Mouse (Mus musculus): Measurements from ENCODE around the gene Map2k2.
A peak's percentile ranks its signal among the peaks of the same experiment; 100 is the strongest.

The Map2k2 gene

DNA sequence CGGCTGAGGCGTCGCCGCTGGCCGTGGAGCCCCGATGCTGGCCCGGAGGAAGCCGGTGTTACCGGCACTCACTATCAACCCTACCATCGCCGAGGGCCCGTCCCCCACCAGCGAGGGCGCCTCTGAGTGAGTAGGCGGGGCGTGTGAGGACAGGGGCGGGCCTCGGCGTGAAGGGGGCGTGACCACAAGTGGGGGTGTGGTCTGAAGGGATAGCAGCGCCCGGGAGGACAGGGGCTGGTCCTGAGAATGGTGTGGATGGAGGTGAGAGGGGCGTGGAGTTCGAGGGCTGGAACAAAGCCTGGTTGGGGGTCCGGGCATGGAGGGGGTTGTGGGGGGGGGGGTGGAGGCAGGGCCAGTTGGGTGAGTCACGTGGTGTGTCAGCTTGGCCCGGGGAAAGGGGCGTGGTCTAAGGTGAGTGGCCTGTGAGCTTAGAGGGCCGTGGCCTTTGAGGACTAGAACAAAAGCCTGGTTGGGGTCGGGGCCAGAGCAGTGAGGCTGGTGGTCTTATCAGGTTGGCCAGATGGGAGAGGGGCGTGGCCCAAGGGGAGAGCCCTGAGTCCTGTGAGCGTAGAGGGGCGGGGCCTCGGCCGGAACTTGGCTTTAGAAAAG is 502 bp downstream of the Map2k2 start:
- DNase-seq = peak; percentile 86

DNA sequence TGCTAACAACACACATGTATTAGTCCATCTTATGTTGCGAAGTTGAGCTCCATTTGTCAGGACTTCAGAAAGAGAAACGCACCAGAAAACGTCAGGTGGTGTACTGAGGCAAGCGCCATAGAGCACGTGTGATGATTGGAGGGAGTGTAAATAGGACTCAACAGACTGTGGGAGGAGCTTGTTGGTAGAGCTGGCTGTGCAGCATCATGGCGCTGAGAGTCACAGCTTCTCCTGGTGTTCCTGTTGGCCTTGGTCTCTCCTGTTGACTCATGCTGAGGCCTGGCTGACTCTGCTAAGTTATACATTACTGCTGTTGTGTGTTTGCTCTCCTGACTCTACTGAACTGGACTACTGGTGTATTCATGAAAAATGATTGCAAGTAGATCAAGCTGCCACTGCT is 7.2 kb downstream of the Map2k2 start:
- DNase-seq = no peak

DNA sequence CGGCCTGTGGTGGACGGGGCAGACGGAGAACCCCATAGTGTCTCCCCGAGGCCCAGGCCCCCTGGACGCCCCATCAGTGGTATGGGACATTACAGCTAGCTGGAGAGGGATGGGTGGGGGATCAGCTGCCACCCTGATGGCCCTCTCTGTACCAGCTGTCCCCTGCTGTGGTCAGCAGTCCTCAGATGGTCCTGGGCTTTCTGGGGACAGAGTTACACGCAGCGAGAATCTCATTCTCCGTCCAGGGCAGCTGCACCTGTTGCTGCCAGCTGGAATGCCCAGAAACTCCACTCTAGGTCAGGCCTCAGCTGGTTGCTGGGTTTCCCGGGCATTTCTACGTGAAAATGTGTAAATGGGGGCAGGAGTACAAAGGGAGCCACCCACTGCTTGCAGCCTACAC is 13.9 kb downstream of the Map2k2 start:
- no peak for DNase-seq

DNA sequence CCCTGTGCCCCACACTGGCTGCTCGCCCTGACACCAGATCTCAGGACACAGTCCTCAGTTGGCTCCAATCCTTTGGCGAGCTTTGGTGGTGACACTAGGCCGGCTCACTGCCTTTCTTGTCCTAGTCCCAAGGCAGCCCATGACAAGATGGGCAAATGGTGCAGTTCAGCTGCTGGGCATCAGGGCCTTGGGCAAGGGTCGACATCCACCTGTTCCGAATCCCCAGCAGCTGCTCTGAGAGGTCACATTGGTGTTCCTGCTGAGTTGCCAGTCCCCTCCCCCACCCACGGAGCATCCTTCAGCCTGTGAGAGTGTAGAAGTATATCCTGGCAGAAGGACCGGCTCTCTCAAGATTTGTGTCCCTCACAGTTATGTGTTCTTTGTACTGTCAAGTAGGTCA is 14.9 kb downstream of the Map2k2 start:
- DNase-seq = no peak

DNA sequence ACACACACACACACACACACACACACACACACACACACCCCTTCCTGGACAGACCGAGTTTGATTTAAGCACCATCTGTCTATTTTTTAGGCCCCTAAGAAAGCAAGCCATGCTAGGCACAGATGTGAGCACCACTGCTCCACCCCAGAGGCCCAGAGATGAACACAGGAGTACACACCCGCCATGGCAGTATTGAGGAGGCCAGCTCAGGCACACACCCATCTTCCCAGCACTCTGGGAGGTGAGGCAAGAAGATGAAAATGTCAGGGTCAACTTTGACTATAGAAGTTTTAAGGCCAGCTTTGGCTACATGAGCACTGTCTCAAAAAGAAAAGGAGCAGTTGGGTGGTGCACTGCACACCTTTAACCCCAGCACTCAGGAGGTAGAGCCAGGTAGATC is 17.2 kb downstream of the Map2k2 start:
- DNase-seq = no peak

DNA sequence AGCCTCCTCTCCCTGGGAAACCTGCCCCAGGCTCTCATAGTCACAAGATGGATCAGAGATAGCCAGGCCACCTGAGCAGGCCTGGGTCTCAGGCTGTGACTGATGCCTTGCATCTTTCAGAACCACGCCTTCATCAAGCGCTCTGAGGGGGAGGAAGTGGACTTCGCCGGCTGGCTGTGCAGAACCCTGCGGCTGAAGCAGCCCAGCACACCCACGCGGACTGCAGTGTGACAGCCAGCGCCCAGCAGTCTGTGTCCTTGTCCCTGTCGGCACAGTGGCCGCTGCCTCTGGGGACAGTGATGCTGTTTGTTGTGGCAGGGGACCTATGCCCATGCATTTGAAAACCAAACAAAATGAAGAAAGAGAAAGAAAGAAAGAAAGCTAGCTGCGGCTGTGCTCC is 17.8 kb downstream of the Map2k2 start:
- no peak for DNase-seq

DNA sequence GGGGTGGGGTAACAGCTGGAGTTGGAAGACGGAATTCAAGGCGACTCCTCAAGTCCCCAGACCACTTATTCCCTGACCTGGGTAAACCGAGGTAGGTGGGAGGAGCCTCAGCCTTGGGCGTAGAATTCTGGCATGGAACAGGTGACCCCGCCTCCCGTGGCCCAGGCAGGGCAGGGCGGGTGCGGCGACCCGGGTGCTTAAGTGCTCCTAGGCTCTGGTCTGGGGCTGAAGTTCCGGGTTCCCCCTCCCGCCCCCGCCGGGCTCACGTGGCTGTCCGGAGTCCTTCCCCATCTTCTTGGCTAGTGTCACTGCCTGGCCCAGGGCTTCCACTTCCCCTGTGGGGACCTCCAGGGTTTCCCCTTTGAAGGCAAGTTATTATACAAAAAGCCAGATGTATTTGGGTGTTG is 28.5 kb downstream of the Map2k2 start:
- DNase-seq = peak; percentile 92

DNA sequence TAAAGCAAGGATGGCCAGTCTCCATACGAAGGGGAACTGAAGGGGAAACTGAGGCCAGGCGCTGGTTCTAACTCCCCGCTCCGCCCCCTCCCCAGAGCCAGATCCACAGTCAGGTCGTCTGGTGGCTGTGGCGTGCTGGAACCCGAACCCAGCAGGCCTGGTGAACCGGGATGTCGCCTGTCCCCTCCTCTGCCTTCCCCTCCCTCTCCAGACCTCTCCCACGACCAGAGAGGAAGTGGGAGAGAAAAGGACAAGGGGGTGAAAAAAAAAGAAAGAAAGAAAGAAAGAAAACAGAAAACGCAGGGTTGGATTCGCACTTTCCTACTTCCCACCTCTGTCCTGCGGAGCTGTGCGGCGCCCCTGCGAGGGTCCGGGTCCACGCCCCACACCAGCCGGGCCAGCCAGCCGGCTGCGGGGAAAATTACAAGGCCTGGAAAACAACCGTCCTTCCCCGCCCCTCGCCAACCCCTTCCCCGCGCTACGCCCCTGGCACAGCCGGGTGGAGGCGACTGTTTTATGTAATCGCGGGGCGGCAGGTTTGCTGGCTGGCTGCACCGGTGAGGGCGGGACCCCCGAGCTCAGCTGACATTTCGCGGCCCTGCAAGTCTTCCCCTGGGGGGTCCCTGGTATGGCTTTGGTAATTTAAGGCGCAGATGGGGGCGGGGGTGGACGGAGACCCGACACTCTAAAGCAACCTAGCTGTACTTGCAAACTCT is 29.4 kb downstream of the Map2k2 start, which contains the start of gene Zbtb7a:
TSS of gene Zbtb7a (plus strand) at position 255 of the 716 bp plus-strand sequence.
- DNase-seq = peak; percentile 59

DNA sequence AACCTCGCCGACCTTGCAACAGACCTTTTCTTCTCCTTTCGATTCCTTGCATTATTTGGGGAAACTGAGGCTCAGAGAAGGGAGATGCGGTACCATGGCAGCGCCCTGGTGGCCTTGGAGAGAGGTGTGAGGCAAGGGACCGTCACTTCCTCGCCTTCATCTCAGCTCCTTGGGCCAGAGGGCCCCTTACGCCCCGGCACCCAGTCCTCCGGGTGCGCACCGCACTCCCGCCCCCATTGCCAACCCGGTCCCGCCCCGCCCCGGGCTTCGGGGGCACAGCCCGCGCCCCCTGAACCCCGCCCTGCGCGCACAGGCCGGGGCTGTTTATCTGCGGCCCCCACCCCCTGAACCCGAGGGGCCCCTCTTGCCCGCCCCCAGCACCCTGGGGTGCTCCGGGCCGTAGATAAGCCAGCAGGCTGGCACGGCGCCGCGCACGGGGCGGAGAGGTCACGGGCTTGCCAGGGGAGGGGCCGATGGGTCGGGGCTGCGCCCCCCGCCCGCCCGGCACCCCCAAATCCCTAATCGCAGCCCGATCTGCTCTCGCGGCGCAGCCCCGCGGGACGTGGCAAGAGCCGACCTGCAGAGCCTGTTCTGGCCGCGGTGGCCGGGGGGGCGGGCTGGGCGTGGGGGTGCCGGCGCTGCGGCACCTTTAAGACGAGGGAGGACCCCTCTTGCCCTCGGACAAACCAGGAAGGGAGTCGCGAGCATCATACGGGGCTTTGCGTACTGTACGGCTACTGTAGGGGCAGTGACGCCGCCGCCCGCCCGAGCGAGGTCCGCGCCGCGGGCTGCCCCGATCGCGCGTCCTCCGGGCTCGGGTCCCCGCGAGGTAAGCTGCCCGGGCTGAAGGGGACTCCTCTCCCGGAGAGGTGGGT is 30.4 kb downstream of the Map2k2 start:
- peak; percentile 89 for DNase-seq

DNA sequence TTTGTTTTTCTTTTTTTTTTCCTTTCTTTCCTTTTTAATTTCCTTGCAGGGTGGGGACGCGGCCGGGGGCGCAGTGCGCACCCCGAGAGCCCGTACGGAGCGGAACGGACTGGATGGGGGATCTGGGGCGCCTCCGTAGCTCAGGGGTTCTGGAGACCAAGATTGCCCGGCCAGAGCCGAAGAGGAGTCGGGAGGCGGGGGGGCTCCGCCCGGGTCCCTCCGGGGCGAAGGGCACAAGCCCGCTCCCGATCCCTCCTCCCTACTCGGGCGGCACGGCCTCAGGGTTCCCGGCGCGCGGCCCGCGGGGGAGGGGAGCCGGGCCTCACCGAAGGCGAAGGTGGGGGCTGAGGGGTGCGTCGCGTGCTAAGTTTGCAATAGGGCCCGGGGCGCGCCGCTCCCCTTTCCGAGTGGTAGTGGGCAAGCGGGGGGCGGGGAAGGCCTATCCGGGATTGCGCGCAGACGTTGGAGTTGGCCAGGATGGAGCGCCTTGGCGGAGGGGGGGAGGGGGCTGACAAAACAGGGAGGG is 31.1 kb downstream of the Map2k2 start:
- DNase-seq = no peak

DNA sequence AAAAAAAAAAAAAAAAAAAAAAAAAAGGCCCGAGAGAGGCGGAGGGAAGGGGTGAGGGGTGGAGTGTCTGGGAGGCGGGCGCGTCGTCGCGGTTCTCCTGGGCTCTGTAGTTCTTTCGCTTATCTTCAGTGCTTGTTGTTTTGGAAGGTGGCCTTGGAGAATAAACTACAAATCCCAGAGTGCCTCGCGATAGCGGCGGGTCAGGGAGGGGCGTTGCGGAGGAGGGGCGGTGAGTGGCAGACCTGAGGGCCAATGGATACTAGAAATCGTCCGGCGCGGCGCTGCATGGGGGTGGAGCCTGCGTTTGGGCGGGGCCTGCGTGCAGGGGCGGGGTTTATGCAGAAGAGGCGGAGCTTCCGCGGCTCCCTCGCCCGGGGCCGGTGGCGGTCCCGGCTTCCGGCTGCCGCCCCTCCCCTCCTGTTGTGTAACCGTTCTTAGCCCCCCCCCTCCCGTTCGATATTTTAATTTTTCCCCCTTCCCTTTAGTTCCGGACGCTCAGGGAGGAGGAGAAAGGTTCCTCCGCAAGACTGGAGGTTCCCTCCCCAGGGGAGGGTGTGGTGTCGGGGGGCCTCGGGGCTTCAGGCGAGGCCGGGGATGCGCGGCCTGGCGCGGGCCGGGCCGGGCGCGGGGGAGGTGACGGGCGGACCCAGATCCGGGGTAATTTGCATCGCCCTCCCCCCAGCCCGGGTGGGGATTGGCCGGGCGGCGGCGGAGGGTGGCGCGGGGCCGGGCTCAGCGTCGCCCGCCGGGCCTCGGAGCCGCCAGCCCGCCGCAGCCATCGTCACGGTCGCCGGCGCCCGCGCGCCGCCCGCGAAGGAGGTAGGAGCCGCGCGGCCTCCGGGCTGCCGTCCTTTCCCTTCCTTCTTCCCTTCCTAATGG is 31.8 kb downstream of the Map2k2 start:
- peak; percentile 98 for DNase-seq

DNA sequence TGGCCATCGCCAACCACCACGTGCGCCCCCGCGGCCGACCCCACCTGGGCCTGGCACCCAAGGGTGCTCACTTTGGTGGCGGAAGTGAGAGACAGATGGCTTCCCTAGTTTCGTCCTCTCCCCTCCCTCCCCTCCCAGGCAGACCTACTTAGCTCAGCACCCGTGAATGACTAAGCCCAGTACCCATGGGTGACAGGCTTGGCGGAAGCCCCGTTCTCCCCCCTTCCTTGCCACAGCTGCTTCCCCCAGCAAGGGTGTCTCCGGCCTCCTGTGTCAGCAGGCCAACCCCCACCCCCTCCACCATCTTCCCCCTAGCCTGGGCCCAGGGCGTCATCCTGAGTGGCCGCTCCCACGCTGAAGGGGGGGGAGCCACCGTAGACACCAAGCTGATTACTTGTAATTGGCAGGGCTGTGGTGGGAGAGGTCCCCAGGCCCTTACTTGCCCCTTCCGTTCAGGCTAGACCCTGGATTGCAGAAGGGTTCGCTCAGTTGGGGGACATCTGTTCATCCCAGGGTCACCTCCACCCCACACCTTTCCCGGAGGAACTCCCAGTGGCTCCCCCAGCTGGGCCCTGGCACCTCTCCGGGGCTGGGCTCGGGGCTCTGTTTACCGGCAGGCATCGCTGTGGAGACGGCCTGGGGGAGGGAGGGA is 32.5 kb downstream of the Map2k2 start:
- peak; percentile 48 for DNase-seq

DNA sequence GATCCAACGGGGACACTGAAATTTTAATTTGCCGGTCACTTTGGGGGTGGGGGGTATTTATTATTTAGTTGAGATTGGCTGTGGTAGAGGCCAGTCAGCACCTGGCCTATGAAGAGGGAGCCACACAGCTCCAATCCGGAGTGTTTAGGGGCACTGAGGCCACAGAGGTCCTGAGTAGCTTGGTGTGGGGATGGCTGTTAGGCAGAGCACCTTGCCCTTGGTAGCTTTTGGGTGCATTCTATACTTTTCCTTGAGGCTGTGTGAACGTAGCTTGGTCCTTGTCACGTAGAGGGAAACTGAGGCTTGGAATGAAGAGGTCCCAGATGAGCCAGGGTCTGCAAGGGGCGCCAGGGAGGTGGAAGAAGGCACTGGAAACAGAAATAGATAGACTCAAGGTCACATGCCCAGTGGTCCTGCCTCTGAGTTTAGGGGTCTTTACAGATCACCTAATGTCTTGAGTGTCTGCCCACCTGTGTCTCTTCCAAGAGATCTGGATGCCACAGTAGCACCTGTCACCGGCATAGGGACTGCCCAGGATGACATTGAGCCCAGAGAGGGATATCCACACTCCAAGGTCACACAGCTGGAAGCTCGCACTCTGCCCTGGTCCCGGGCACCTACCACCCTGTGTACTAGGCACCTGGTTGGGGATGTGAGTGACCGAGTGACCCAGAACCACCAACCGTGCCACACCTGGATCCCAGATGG is 33.3 kb downstream of the Map2k2 start:
- DNase-seq = no peak

DNA sequence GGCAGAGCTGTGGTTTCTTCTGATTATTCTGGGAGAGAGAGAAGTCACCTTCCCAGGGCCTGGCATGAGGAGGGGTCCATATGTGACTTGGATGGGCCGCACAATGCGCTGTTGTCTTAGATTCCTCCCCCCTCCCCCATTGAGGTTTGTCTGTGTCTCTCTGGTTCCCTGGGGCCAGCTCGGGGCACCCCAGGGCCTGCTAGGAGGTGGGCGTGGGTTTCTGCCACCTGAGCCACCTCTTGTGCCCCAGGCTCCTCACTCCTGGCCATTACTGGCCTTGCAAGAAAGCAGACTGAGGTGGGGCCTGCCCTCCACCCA is 33.8 kb downstream of the Map2k2 start:
- no peak for DNase-seq

DNA sequence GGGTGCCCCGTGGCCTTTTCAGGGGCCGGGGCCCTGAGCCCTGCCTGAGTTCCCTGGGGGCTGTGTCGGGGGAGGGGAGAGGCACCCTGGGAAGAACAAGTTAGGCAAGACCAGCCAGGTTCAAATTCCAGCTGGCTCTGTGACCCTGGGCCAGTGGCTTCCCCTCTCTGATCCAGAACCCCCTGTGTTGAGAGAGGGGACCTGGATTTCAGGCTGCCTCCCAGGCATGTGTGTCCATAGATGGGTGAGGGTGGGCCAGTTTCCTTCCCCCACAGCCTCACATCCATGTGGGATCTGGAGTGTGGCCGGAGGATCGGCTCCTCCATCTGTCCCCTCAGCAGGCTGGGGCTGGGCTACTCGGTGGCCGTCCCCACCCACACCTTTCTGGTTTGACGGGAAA is 34.3 kb downstream of the Map2k2 start:
- no peak for DNase-seq

DNA sequence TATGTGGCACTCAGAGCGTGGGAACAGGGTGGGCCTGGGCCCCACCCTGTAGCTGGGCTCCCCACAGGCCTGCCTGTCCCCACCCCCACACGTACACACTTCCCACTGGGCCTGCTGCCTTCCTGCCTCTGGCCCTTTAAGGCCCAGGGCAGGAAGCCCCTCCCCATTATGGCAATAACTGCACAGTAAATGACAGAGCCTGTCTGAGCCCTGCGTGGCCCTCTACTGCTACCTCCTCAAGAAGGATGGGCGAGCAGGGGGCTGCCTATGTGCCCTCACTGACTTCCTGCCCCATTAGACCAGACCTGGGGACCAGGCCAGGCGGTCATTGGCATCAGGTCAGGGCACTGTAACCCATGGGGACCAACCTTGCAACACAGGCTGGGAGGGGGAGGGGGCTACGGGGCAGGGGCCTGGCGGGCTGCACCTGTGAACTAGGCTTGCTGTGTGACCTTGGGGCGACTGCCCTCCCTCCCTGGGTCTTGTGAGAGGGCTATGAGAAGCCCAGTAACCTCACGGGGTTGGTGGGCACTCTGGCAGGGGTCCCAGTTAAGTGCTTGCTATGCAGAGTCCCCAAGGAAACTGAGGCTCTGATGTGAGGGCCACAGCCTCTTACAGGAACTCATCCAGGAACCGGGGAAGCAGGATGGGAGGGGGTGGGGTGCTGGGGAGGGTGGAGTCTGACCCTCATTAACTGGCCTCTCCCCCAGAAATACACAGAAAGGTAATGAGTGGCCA is 35.2 kb downstream of the Map2k2 start:
- peak; percentile 75 for DNase-seq

DNA sequence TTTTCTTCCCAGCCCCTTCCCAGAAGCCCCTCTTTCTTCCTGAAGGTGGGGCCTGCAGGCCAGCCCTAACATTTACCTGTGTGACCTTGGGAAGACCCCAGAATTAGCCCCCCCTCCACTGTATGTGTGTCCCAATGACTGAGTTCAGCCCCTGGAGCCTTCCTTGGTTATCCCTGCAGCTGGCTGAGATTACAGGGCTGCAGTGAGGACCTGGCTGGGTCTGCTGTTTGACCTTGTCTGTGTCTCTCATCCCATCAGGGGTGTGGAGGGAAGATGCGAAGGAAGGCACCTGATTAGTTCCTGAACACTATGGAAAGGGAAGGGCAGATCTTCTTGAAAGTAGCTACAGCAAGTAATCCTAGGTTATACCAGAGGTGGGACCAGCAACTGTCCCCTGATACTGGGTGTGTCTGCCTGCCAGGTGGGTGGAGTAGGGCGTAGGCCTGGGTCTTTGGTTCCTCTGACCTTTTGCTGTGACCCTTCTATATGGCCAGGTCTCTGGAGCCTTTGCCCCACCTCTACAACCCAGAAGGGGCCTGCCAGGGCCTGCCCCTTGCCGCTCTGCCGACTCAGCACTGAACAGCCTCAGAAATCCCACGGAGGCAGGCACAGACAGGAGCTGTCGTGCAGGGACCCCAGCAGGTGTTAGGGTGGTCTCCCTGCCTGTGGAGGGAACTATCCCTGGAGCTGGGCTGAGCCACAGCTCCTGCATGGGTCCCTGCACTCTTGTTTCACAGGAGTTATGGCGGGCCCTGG is 35.9 kb downstream of the Map2k2 start:
- DNase-seq = no peak

DNA sequence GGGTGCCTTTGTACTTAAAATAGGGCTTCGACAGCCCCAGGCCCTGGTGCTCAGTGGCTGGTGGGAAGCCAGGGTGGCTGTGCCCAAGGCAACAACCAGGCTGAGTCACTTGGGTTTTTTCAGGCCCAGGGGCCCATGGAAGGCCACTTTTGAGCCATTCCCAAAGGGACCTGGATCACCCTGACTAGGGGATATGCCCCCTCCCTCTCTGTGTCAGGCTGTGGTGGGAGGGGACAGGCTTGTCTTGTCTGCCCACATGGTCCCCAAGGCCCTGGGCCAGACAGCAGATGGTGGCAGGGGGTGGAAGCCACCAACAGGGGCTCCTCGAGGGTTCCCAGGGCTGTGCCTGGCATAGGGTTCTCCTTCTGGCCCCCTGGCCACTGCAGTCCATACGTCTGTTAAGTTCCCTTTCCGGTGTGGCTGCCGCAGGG is 36.9 kb downstream of the Map2k2 start:
- no peak for DNase-seq

DNA sequence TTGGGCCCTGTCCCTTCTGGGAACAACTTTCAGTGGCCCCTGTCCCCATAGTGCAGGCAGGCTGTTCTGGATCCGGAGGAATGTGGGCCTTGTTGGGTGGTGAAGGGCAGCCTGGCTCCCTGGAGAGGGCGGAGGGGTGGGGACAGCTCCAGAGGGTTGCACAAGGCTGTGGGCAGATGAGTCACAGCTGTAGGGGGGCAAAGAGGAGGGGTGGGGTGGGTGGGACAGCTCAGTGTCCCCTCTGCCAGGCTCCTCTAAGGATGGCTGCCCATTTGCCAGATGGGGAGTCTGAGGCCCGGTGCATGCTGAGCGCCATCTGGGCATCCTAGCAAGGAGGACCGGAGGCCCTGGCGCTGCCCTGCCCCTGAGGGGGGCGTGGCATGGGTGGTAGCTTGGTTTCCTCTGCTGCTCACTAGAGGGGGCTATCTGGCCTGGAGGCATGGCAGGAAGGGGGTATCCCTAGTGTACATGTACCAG is 37.5 kb downstream of the Map2k2 start:
- peak; percentile 59 for DNase-seq

All from lung, postnatal 36 days (tissue).